20 mouse cellular contexts compared by ENCODE assay signal in genomic region chr13:95382418-95382817, GRCm38 (mm10). TPM values are rescaled to one million over a fixed set of nuclear protein-coding genes. Genes with fewer than 3 reads are reported as not detected.
A peak's percentile ranks its signal among the peaks of the same experiment; 100 is the strongest.
DNase-seq lines count a peak whose midpoint lies in the region; ATAC-seq and TF ChIP-seq lines count a peak whose summit lies in the region.
"Had no signal": no experiment of that assay in that cellular context is flagged by ENCODE, and none has a peak within 500 bp of the region (broad histone marks: within the 10 kb centered on the region; RNA-seq: fewer than 3 reads in every experiment).

No protein-coding gene starts in this region.

- no peak overlapping the region for H3K9ac ChIP-seq in heart, embryonic 13.5 days
- no peak overlapping the region for H3K9ac ChIP-seq in midbrain, embryonic 11.5 days (ENCODE audit: low read length)
- H3K9ac ChIP-seq in lung, postnatal 0 days (replicated peaks; ENCODE audit: low read depth): no peak overlapping the region
- H3K9ac ChIP-seq: limb, embryonic 12.5 days; liver, embryonic 14.5 days; midbrain, embryonic 12.5 days had no signal

- ATAC-seq in heart, embryonic 13.5 days (ENCODE audit: extremely low read depth, insufficient number of reproducible peaks, low FRiP score, low TSS enrichment): no peak
- peak; percentile 53 to 84; a peak in 2 of 4 replicates for ATAC-seq in hematopoietic stem cell, adult 5-6 weeks (replicated peaks in 1 of 2; ENCODE audit: insufficient read depth in 1 of 2, low FRiP score in 2 of 2, low TSS enrichment in 1 of 2, low read depth in 1 of 2, poor library complexity in 2 of 2, severe bottlenecking in 2 of 2)
- no peak for ATAC-seq in midbrain, embryonic 11.5 days (ENCODE audit: low FRiP score)
- no peak for ATAC-seq in lung, postnatal 0 days
- ATAC-seq: forebrain, embryonic 14.5 days had no signal

- no peaks in the 10 kb centered on the region for H3K36me3 ChIP-seq in heart, embryonic 13.5 days
- no peaks in the 10 kb centered on the region for H3K36me3 ChIP-seq in midbrain, embryonic 11.5 days (ENCODE audit: control insufficient read depth, insufficient read depth, low read length)
- no peaks in the 10 kb centered on the region for H3K36me3 ChIP-seq in lung, postnatal 0 days (ENCODE audit: insufficient read depth, low read length)
- H3K36me3 ChIP-seq: limb, embryonic 12.5 days; midbrain, embryonic 12.5 days had no signal

- no peaks in the 10 kb centered on the region for H3K27me3 ChIP-seq in heart, embryonic 13.5 days (replicated peaks)
- no peaks in the 10 kb centered on the region for H3K27me3 ChIP-seq in midbrain, embryonic 11.5 days (ENCODE audit: control insufficient read depth, insufficient read depth, low read length)
- H3K27me3 ChIP-seq in lung, postnatal 0 days (replicated peaks; ENCODE audit: insufficient read depth, low read length): no peaks in the 10 kb centered on the region
- H3K27me3 ChIP-seq: limb, embryonic 12.5 days had no signal

- H3K4me2 ChIP-seq in heart, embryonic 13.5 days: no peak overlapping the region
- no peak overlapping the region for H3K4me2 ChIP-seq in midbrain, embryonic 11.5 days
- H3K4me2 ChIP-seq in lung, postnatal 0 days (replicated peaks; ENCODE audit: low read depth, low read length): no peak overlapping the region
- H3K4me2 ChIP-seq: limb, embryonic 12.5 days; midbrain, embryonic 12.5 days had no signal

- no peak overlapping the region for H3K4me3 ChIP-seq in heart, embryonic 13.5 days
- no peak overlapping the region for H3K4me3 ChIP-seq in midbrain, embryonic 11.5 days (ENCODE audit: low read depth, low read length)
- no peak overlapping the region for H3K4me3 ChIP-seq in lung, postnatal 0 days (ENCODE audit: low read depth, low read length)
- H3K4me3 ChIP-seq: erythroblast, embryonic 14.5 days; limb, embryonic 12.5 days; midbrain, embryonic 12.5 days had no signal

- 0 out of 2 replicates have a peak overlapping the region, but pooled peaks have one; percentile 34 for H3K27ac ChIP-seq in heart, embryonic 13.5 days (replicated peaks)
- no peak overlapping the region for H3K27ac ChIP-seq in midbrain, embryonic 11.5 days (ENCODE audit: low read depth, low read length)
- no peak overlapping the region for H3K27ac ChIP-seq in lung, postnatal 0 days (ENCODE audit: low read length)
- H3K27ac ChIP-seq: limb, embryonic 12.5 days; liver, embryonic 14.5 days; midbrain, embryonic 12.5 days had no signal

- no peaks in the 10 kb centered on the region for H3K9me3 ChIP-seq in heart, embryonic 13.5 days
- no peaks in the 10 kb centered on the region for H3K9me3 ChIP-seq in midbrain, embryonic 11.5 days (ENCODE audit: control insufficient read depth, low read length)
- no peaks in the 10 kb centered on the region for H3K9me3 ChIP-seq in lung, postnatal 0 days (ENCODE audit: low read length)
- H3K9me3 ChIP-seq: limb, embryonic 12.5 days; midbrain, embryonic 12.5 days had no signal

- WGBS in heart, embryonic 13.5 days: 34% methylated on average over 5 of the region's 5 CpGs
- WGBS in midbrain, embryonic 11.5 days: 86% methylated on average over 5 of the region's 5 CpGs
- WGBS in lung, postnatal 0 days: 58% methylated on average over 5 of the region's 5 CpGs

- peak; percentile 26 for DNase-seq in adrenal gland, adult 2 months
- DNase-seq in adrenal gland, postnatal 25 days: no peak
- DNase-seq in heart, adult 9 months (ENCODE audit: low spot score in 2 of 2): no peak
- DNase-seq in adrenal gland, postnatal 14 days: peak; percentile 34
- no peak for DNase-seq in midbrain, embryonic 11.5 days (ENCODE audit: low spot score, missing footprints)
- DNase-seq in lung, postnatal 0 days (ENCODE audit: low spot score): no peak
- DNase-seq: cerebellum, adult 18-20 months; kidney, adult 8-10 months; kidney, postnatal 25 days; layer of hippocampus, adult 9-11 months; lung, postnatal 10 days; right cerebral cortex, postnatal 25 days; thymus, postnatal 36 days had no signal

- no peak for TF ChIP-seq CTCF in lung, postnatal 0 days (IDR thresholded peaks at IDR 0.05)

- no peak for TF ChIP-seq EP300 in lung, postnatal 0 days (IDR thresholded peaks at IDR 0.05)

- peaks cover 9% of the 10 kb centered on the region for H3K4me1 ChIP-seq in heart, embryonic 13.5 days
- no peaks in the 10 kb centered on the region for H3K4me1 ChIP-seq in midbrain, embryonic 11.5 days (ENCODE audit: control insufficient read depth, insufficient read depth, low read length)
- no peaks in the 10 kb centered on the region for H3K4me1 ChIP-seq in lung, postnatal 0 days (ENCODE audit: insufficient read depth, low read depth, low read length)
- H3K4me1 ChIP-seq: limb, embryonic 12.5 days; midbrain, embryonic 12.5 days had no signal

RNA-seq across cellular contexts. Expression of gene Aggf1, which starts 7.3 kb away (rescaled TPM):
- 10 to 100 TPM; 30.1 to 37.8 TPM for total RNA-seq in adrenal gland, adult 2 months (2021)
- polyA plus RNA-seq in adrenal gland, adult 2 months (2012; rRNA removed): 33.8 and 37.0 TPM in 2 replicates
- total RNA-seq in adrenal gland, postnatal 25 days (2021): 37.6 and 40.0 TPM in 2 replicates
- 20.4 and 23.2 TPM in 2 replicates for polyA plus RNA-seq in heart, embryonic 13.5 days (2015; fragmentation: Nextera tagmentation; extraction: Ambion mirVana)
- 33.8 and 34.1 TPM in 2 replicates for total RNA-seq in adrenal gland, postnatal 14 days (2021)
- total RNA-seq in hematopoietic stem cell, adult 5-6 weeks (2017): 47.8 and 54.0 TPM in 2 replicates
- 55.1 and 56.5 TPM in 2 replicates for polyA plus RNA-seq in midbrain, embryonic 11.5 days (2014; fragmentation: Nextera tagmentation; extraction: Ambion mirVana)
- 24.2 and 25.8 TPM in 2 replicates for polyA plus RNA-seq in lung, postnatal 0 days (2015; fragmentation: Nextera tagmentation; extraction: Ambion mirVana)

RNA-seq across cellular contexts. Expression of gene Zbed3, which starts 59.0 kb away (rescaled TPM):
- 10 to 100 TPM; 21.6 to 30.8 TPM for total RNA-seq in adrenal gland, adult 2 months (2021)
- polyA plus RNA-seq in adrenal gland, adult 2 months (2012; rRNA removed): 45.4 and 49.2 TPM in 2 replicates
- 32.9 and 38.5 TPM in 2 replicates for total RNA-seq in adrenal gland, postnatal 25 days (2021)
- 53.4 and 55.7 TPM in 2 replicates for polyA plus RNA-seq in heart, embryonic 13.5 days (2015; fragmentation: Nextera tagmentation; extraction: Ambion mirVana)
- 29.6 and 32.8 TPM in 2 replicates for total RNA-seq in adrenal gland, postnatal 14 days (2021)
- total RNA-seq in hematopoietic stem cell, adult 5-6 weeks (2017): 10.4 and 12.5 TPM in 2 replicates
- 45.7 and 48.5 TPM in 2 replicates for polyA plus RNA-seq in midbrain, embryonic 11.5 days (2014; fragmentation: Nextera tagmentation; extraction: Ambion mirVana)
- polyA plus RNA-seq in lung, postnatal 0 days (2015; fragmentation: Nextera tagmentation; extraction: Ambion mirVana): 26.1 and 27.2 TPM in 2 replicates

Comparison
In these comparisons a context has a peak if more than half of its experiments do, and no peak if none do; other contexts are left out.
1. DNase-seq: peak in adrenal gland, adult 2 months (single experiment) and adrenal gland, postnatal 14 days (single experiment); none in adrenal gland, postnatal 25 days (single experiment), heart, adult 9 months (0 of 2), midbrain, embryonic 11.5 days (single experiment) and lung, postnatal 0 days (single experiment).
2. ATAC-seq: peak in hematopoietic stem cell, adult 5-6 weeks (2 of 2); none in heart, embryonic 13.5 days (single experiment), midbrain, embryonic 11.5 days (single experiment) and lung, postnatal 0 days (single experiment).